Mouse (Mus musculus) embryonic fibroblast, embryonic 13.5 days (primary cell): ENCODE measurements around the gene Cfap157.

Source experiments
- CTCF ChIP-seq: IDR thresholded peaks from 2 replicates; pipeline ENCODE4 v1.5.1; 2011; ENCODE audit warnings: mild to moderate bottlenecking, control low read depth, low read length, moderate library complexity, borderline replicate concordance; ENCODE audit not compliant: insufficient read depth
- POLR2A ChIP-seq: IDR thresholded peaks from 2 replicates; pipeline ENCODE4 v1.6.1; 2011; ENCODE audit warnings: low read depth, mild to moderate bottlenecking, control low read depth, low read length, moderate library complexity

- TF ChIP-seq CTCF, result no peak
- TF ChIP-seq POLR2A, result no peak
Observed at GRCm38 (mm10) chr2:32823153-32823552, 38.9 kb upstream of the Cfap157 start.
